Mouse (Mus musculus): Measurements from ENCODE around the gene Apoc4. TPM values are rescaled to one million over a fixed set of nuclear protein-coding genes. Genes with fewer than 3 reads are reported as not detected.

The Apoc4 gene
- polyA plus RNA-seq, 1 experiment, result 1.5 TPM

- H3K27ac ChIP-seq (ENCODE audit: control insufficient read depth, insufficient read depth, low read length), result peak overlapping the region; percentile 53; the same call in 1 of the 2 replicates
- DNase-seq, result peak; percentile 94
- peaks cover 8% of the 10 kb centered on the region; the same call in 1 of the 2 replicates for H3K36me3 ChIP-seq (ENCODE audit: control insufficient read depth, insufficient read depth, low read length)
- H3K4me1 ChIP-seq (replicated peaks; ENCODE audit: control insufficient read depth, insufficient read depth, low read length), result peaks cover 13% of the 10 kb centered on the region
- peak overlapping the region; percentile 69 for H3K4me3 ChIP-seq (ENCODE audit: control insufficient read depth, insufficient read depth, low read length)
- TF ChIP-seq POLR2A (IDR thresholded peaks at IDR 0.05; ENCODE audit: control insufficient read depth, extremely low read depth, insufficient read depth, low read length, poor library complexity) (0 out of 2 replicates have a peak, but pooled peaks have one; percentile 9), CTCF (IDR thresholded peaks at IDR 0.05; ENCODE audit: borderline replicate concordance, control insufficient read depth, extremely low read depth, insufficient read depth, low read length, poor library complexity) (no peak)
- 1% methylated on average over 57 of the region's 57 CpGs for WGBS
- H3K27me3 ChIP-seq (ENCODE audit: control insufficient read depth, insufficient read depth, low read length), result no peaks in the 10 kb centered on the region
Measured at GRCm38 (mm10) chr7:19628536-19629360, 52.5 kb downstream of the Apoc4 start.

GRCm38 (mm10) chr7:19628192-19628535, 53.1 kb downstream of the Apoc4 start:
- WGBS, result 11% methylated on average over 17 of the region's 17 CpGs

More at GRCm38 (mm10) chr7:19628192-19628535, 53.1 kb downstream of the Apoc4 start:
- Histone ChIP-seq H3K4me1 (replicated peaks; ENCODE audit: control insufficient read depth, insufficient read depth, low read length) (peaks cover 13% of the 10 kb centered on the region), H3K4me3 (ENCODE audit: control insufficient read depth, insufficient read depth, low read length) (peak overlapping the region; percentile 69), H3K36me3 (ENCODE audit: control insufficient read depth, insufficient read depth, low read length) (peaks cover 3% of the 10 kb centered on the region; the same call in 1 of the 2 replicates), H3K27me3 (ENCODE audit: control insufficient read depth, insufficient read depth, low read length) (no peaks in the 10 kb centered on the region), H3K27ac (ENCODE audit: control insufficient read depth, insufficient read depth, low read length) (peak overlapping the region; percentile 14; the same call in 1 of the 2 replicates)
- no peak for TF ChIP-seq CTCF (IDR thresholded peaks at IDR 0.05; ENCODE audit: borderline replicate concordance, control insufficient read depth, extremely low read depth, insufficient read depth, low read length, poor library complexity)
- 0 out of 2 replicates have a peak, but pooled peaks have one; percentile 29 for TF ChIP-seq POLR2A (IDR thresholded peaks at IDR 0.05; ENCODE audit: control insufficient read depth, extremely low read depth, insufficient read depth, low read length, poor library complexity)
- DNase-seq, result no peak

Other genes starting within 250 kb of the Apoc4 start
- 36.3 and 48.8 TPM in 2 replicates for gene Mark4, start 222.7 kb downstream of the Apoc4 start, polyA plus RNA-seq (2012; rRNA removed)
- 0.94 and 1.0 TPM in 2 replicates for gene Exoc3l2, start 218.1 kb downstream of the Apoc4 start, polyA plus RNA-seq (2012; rRNA removed)
- gene Bloc1s3, start 173.1 kb downstream of the Apoc4 start, polyA plus RNA-seq (2012; rRNA removed), result 13.2 and 15.5 TPM in 2 replicates
- 86.7 and 90.2 TPM in 2 replicates for gene Trappc6a, start 173.1 kb downstream of the Apoc4 start, polyA plus RNA-seq (2012; rRNA removed)
- gene Nkpd1, start 163.6 kb downstream of the Apoc4 start, polyA plus RNA-seq (2012; rRNA removed), result 1.1 and 1.2 TPM in 2 replicates
- 130 and 137 TPM in 2 replicates for gene Ppp1r37, start 118.4 kb downstream of the Apoc4 start, polyA plus RNA-seq (2012; rRNA removed)
- gene Zfp296, start 104.2 kb downstream of the Apoc4 start, polyA plus RNA-seq (2012; rRNA removed), result 4.5 and 4.7 TPM in 2 replicates
- gene Gemin7, start 103.9 kb downstream of the Apoc4 start, polyA plus RNA-seq (2012; rRNA removed), result 121 and 130 TPM in 2 replicates
- gene Clasrp, start 77.0 kb downstream of the Apoc4 start, polyA plus RNA-seq (2012; rRNA removed), result 240 and 315 TPM in 2 replicates
- 66.9 and 75.6 TPM in 2 replicates for gene Relb, start 52.0 kb downstream of the Apoc4 start, polyA plus RNA-seq (2012; rRNA removed)
- gene Clptm1, start 16.4 kb downstream of the Apoc4 start, polyA plus RNA-seq (2012; rRNA removed), result 136 and 142 TPM in 2 replicates
- 6.7 and 7.1 TPM in 2 replicates for gene Apoc2, start 3.5 kb downstream of the Apoc4 start, polyA plus RNA-seq (2012; rRNA removed)
- not detected in 2 replicates for gene Gm44805, start 56 bp downstream of the Apoc4 start, polyA plus RNA-seq (2012; rRNA removed)
- 24.8 and 38.0 TPM in 2 replicates for gene Apoc1, start 11.2 kb upstream of the Apoc4 start, polyA plus RNA-seq (2012; rRNA removed)
- gene Apoe, start 17.7 kb upstream of the Apoc4 start, polyA plus RNA-seq (2012; rRNA removed), result 1,583 and 2,086 TPM in 2 replicates
- gene Tomm40, start 34.0 kb upstream of the Apoc4 start, polyA plus RNA-seq (2012; rRNA removed), result 109 and 120 TPM in 2 replicates
- 10.0 and 11.4 TPM in 2 replicates for gene Nectin2, start 69.0 kb upstream of the Apoc4 start, polyA plus RNA-seq (2012; rRNA removed)
- 36.4 and 55.5 TPM in 2 replicates for gene Bcam, start 89.5 kb upstream of the Apoc4 start, polyA plus RNA-seq (2012; rRNA removed)
- 2.4 and 2.8 TPM in 2 replicates for gene Cblc, start 115.3 kb upstream of the Apoc4 start, polyA plus RNA-seq (2012; rRNA removed)
- 54.4 and 67.2 TPM in 2 replicates for gene Bcl3, start 141.3 kb upstream of the Apoc4 start, polyA plus RNA-seq (2012; rRNA removed)
- gene Gm19345, start 170.5 kb upstream of the Apoc4 start, polyA plus RNA-seq (2012; rRNA removed), result 0.36 and 0.57 TPM in 2 replicates
- 3.3 and 3.9 TPM in 2 replicates for gene Ceacam16, start 179.8 kb upstream of the Apoc4 start, polyA plus RNA-seq (2012; rRNA removed)
- gene Ceacam19, start 206.5 kb upstream of the Apoc4 start, polyA plus RNA-seq (2012; rRNA removed), result 0.30 and 0.36 TPM in 2 replicates
- gene Pvr, start 239.7 kb upstream of the Apoc4 start, polyA plus RNA-seq (2012; rRNA removed), result 74.9 and 82.4 TPM in 2 replicates

Data from thymus, adult 2 months (tissue).